Comparison of ENCODE assay signal across 34 mouse cellular contexts in genomic region chr6:147559316-147559715, GRCm38 (mm10).
"Had no signal": no experiment of that assay in that cellular context is flagged by ENCODE, and none has a peak within 500 bp of the region (broad histone marks: within the 10 kb centered on the region; RNA-seq: fewer than 3 reads in every experiment).

No protein-coding gene starts in this region.

- H3K4me3 ChIP-seq: heart, embryonic 12.5 days; heart, embryonic 13.5 days; heart, embryonic 15.5 days; hindbrain, embryonic 10.5 days; hindbrain, embryonic 12.5 days; hindbrain, embryonic 13.5 days; hindbrain, embryonic 15.5 days; intestine, embryonic 15.5 days; kidney, embryonic 15.5 days; layer of hippocampus, adult 2 months had no signal

- H3K9ac ChIP-seq: heart, embryonic 12.5 days; heart, embryonic 13.5 days; heart, embryonic 15.5 days; hindbrain, embryonic 12.5 days; hindbrain, embryonic 13.5 days; hindbrain, embryonic 14.5 days; hindbrain, embryonic 15.5 days; intestine, embryonic 15.5 days; kidney, embryonic 15.5 days had no signal

- H3K27ac ChIP-seq: heart, embryonic 13.5 days; heart, embryonic 15.5 days; hindbrain, embryonic 10.5 days; hindbrain, embryonic 12.5 days; hindbrain, embryonic 13.5 days; hindbrain, embryonic 14.5 days; hindbrain, embryonic 15.5 days; hindbrain, postnatal 0 days; intestine, embryonic 15.5 days; kidney, embryonic 15.5 days; kidney, postnatal 0 days; layer of hippocampus, adult 2 months had no signal

- H3K4me1 ChIP-seq: heart, embryonic 12.5 days; heart, embryonic 15.5 days; hindbrain, embryonic 10.5 days; hindbrain, embryonic 12.5 days; hindbrain, embryonic 13.5 days; hindbrain, embryonic 15.5 days; intestine, embryonic 15.5 days; kidney, embryonic 15.5 days had no signal

- H3K27me3 ChIP-seq: heart, embryonic 12.5 days; heart, embryonic 13.5 days; heart, embryonic 15.5 days; hindbrain, embryonic 12.5 days; hindbrain, embryonic 13.5 days; hindbrain, embryonic 15.5 days; intestine, embryonic 15.5 days; kidney, embryonic 15.5 days had no signal

- H3K36me3 ChIP-seq: heart, embryonic 12.5 days; heart, embryonic 13.5 days; heart, embryonic 15.5 days; hindbrain, embryonic 12.5 days; hindbrain, embryonic 15.5 days; intestine, embryonic 15.5 days; kidney, embryonic 15.5 days had no signal

- DNase-seq: heart, postnatal 10 days; heart, postnatal 14 days; heart, postnatal 36 days; heart, postnatal 4 days; kidney, adult 11 months; kidney, adult 18-20 months; kidney, adult 2 months; kidney, adult 8-10 months; kidney, adult 9 months; kidney, postnatal 10 days; kidney, postnatal 14 days; kidney, postnatal 25 days; kidney, postnatal 36 days; kidney, postnatal 4 days; layer of hippocampus, adult 9-11 months; layer of hippocampus, postnatal 36 days had no signal

- H3K4me2 ChIP-seq: heart, embryonic 11.5 days; heart, embryonic 12.5 days; heart, embryonic 13.5 days; heart, embryonic 15.5 days; hindbrain, embryonic 12.5 days; hindbrain, embryonic 13.5 days; hindbrain, embryonic 14.5 days; hindbrain, embryonic 15.5 days; intestine, embryonic 15.5 days; kidney, embryonic 15.5 days had no signal

- H3K9me3 ChIP-seq: heart, embryonic 12.5 days; heart, embryonic 13.5 days; heart, embryonic 15.5 days; hindbrain, embryonic 10.5 days; hindbrain, embryonic 12.5 days; hindbrain, embryonic 13.5 days; hindbrain, embryonic 15.5 days; intestine, embryonic 15.5 days; kidney, embryonic 15.5 days had no signal

- ATAC-seq: hindbrain, embryonic 16.5 days; hindbrain, postnatal 0 days; inflammation-experienced regulatory T-cells, adult 6 months; intestine, embryonic 15.5 days; intestine, embryonic 16.5 days; intestine, postnatal 0 days had no signal
